Mouse (Mus musculus) lung, embryonic 14.5 days (tissue): ENCODE results near the gene Itgbl1. TPM values are rescaled to one million over a fixed set of nuclear protein-coding genes. Genes with fewer than 3 reads are reported as not detected.

Experiments
- ATAC-seq: fragments of 200-750 bp; cut with Nextera tagmentation; 2 replicates; pipeline ENCODE4 v1.8.0; 2017; ENCODE audit warnings: mild to moderate bottlenecking, moderate TSS enrichment, moderate library complexity; ENCODE audit not compliant: insufficient read depth
- DNase-seq: peaks from one replicate; pipeline ENCODE4 v3.0.0-alpha.2; 2015
- H3K27ac ChIP-seq: fragments of 300-500 bp; sonication (generic); 2 replicates; pipeline ENCODE4 v1.5.1; 2014; ENCODE audit warnings: low read depth, mild to moderate bottlenecking, moderate library complexity
- H3K27me3 ChIP-seq: fragments of 300-500 bp; sonication (generic); 2 replicates; pipeline ENCODE4 v1.6.1; 2014; ENCODE audit warnings: low read length, control low read depth; ENCODE audit not compliant: insufficient read depth
- H3K36me3 ChIP-seq: fragments of 300-500 bp; sonication (generic); 2 replicates; pipeline ENCODE4 v1.6.1; 2014; ENCODE audit warnings: control low read depth; ENCODE audit not compliant: insufficient read depth
- H3K4me1 ChIP-seq: fragments of 300-500 bp; sonication (generic); 2 replicates; pipeline ENCODE4 v1.6.1; 2014; ENCODE audit warnings: antibody characterized with exemption, control low read depth; ENCODE audit not compliant: insufficient read depth
- H3K4me2 ChIP-seq: fragments of 300-500 bp; sonication (generic); 2 replicates; pipeline ENCODE4 v1.6.1; 2014; ENCODE audit warnings: mild to moderate bottlenecking
- H3K4me3 ChIP-seq: fragments of 300-500 bp; sonication (generic); 2 replicates; pipeline ENCODE4 v1.5.1; 2014; ENCODE audit warnings: low read depth, low read length
- H3K9ac ChIP-seq: fragments of 300-500 bp; sonication (generic); 2 replicates; pipeline ENCODE4 v1.6.1; 2014
- H3K9me3 ChIP-seq: fragments of 300-500 bp; sonication (generic); 2 replicates; pipeline ENCODE4 v1.6.1; 2016; ENCODE audit warnings: low read depth, low read length, control low read depth
- CTCF ChIP-seq: IDR thresholded peaks from 2 replicates; pipeline ENCODE4 v1.5.1; 2016; ENCODE audit warnings: antibody characterized with exemption, low read depth
- WGBS: fragments of 180-500 bp; shearing (Covaris S2); extraction: QIAGEN DNeasy Blood & Tissue Kit; methylation state at CpG from one replicate; pipeline ENCODE4 v1.1.7; 2014; 5-methylcytosine and 5-hydroxymethylcytosine counted together
- polyA plus RNA-seq: library from polyadenylated mRNA; unstranded; fragments of >200 nt; fragmentation: Nextera tagmentation; extraction: Ambion mirVana; gene quantifications from 2 replicates; pipeline ENCODE4 v1.2.1, GENCODE M21; 2014

Itgbl1 gene
- 0.04 and 0.11 TPM in 2 replicates for polyA plus RNA-seq

- H3K9me3 ChIP-seq = no peaks in the 10 kb centered on the region
- 22% methylated on average over 7 of the region's 7 CpGs for WGBS
- H3K9ac ChIP-seq = no peak within 1 kb of the TSS
- TF ChIP-seq CTCF = no peak
- no peak within 1 kb of the TSS for H3K27ac ChIP-seq
- peaks cover 6% of the 10 kb centered on the region for H3K4me1 ChIP-seq
- H3K36me3 ChIP-seq = no peaks in the 10 kb centered on the region
- no peaks in the 10 kb centered on the region for H3K27me3 ChIP-seq
- ATAC-seq (no peak), DNase-seq (no peak)
- no peak within 1 kb of the TSS for H3K4me3 ChIP-seq
- no peak within 1 kb of the TSS for H3K4me2 ChIP-seq
These were observed at the start of gene Itgbl1 for GRCm38 (mm10) chr14:123659921-123660385. Gene Itgbl1, plus strand, starts transcription at chr14:123659971.

DNA sequence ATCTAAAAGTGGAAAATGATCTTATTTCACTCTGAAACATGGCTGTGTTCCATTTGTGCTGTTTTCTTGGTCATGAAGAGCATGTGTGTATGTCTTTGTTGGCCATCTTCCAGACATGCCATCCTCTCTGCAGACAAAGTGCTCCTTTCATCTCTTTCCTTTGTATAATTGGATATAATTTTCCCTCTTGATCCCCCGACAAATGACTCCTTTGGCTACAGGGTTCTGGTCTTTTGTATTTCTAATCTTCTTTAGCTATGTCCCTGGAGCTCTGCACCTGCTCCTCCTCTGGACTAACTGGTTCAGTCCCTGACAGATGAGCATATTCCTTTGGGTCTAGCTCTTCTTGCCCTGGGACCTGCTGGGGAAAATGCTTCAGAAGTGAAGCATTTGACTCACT, 36.8 kb upstream of the Itgbl1 start:
- no peak for ATAC-seq
- 38% methylated on average over 1 of the region's 1 CpGs for WGBS
- H3K36me3 ChIP-seq = no peaks in the 10 kb centered on the region
- no peak overlapping the region for H3K4me3 ChIP-seq
- TF ChIP-seq CTCF = no peak
- no peaks in the 10 kb centered on the region for H3K9me3 ChIP-seq
- H3K27ac ChIP-seq = no peak overlapping the region
- no peak for DNase-seq
- H3K9ac ChIP-seq = no peak overlapping the region
- no peaks in the 10 kb centered on the region for H3K4me1 ChIP-seq
- peaks cover 10% of the 10 kb centered on the region for H3K27me3 ChIP-seq
- no peak overlapping the region for H3K4me2 ChIP-seq

GRCm38 (mm10) chr14:123626501-123627179, 33.1 kb upstream of the Itgbl1 start, which contains the start of gene Nalcn:
Gene Nalcn, minus strand, starts transcription at chr14:123627144.
- H3K27ac ChIP-seq = no peak within 1 kb of the TSS
- H3K9ac ChIP-seq = peak within 1 kb of the TSS; percentile 36; the same call in 1 of the 2 replicates
- H3K4me3 ChIP-seq = peak within 1 kb of the TSS; percentile 40
- peaks cover 10% of the 10 kb centered on the region for H3K27me3 ChIP-seq
- H3K4me2 ChIP-seq = peak within 1 kb of the TSS; percentile 68
- H3K36me3 ChIP-seq = no peaks in the 10 kb centered on the region
- peak; percentile 17 for DNase-seq
- 1% methylated on average over 47 of the region's 47 CpGs for WGBS
- ATAC-seq = peak; percentile 86
- H3K9me3 ChIP-seq = no peaks in the 10 kb centered on the region
- no peaks in the 10 kb centered on the region for H3K4me1 ChIP-seq
- TF ChIP-seq CTCF = no peak

GRCm38 (mm10) chr14:123627180-123627562, 32.6 kb upstream of the Itgbl1 start:
- Histone ChIP-seq H3K9me3 (no peaks in the 10 kb centered on the region), H3K27me3 (peaks cover 10% of the 10 kb centered on the region), H3K36me3 (no peaks in the 10 kb centered on the region), H3K4me3 (peak overlapping the region; percentile 40), H3K4me2 (peak overlapping the region; percentile 68), H3K27ac (no peak overlapping the region), H3K9ac (no peak overlapping the region), H3K4me1 (no peaks in the 10 kb centered on the region)
- 46% methylated on average over 3 of the region's 3 CpGs for WGBS
- no peak for TF ChIP-seq CTCF
- no peak for ATAC-seq
- no peak for DNase-seq

DNA sequence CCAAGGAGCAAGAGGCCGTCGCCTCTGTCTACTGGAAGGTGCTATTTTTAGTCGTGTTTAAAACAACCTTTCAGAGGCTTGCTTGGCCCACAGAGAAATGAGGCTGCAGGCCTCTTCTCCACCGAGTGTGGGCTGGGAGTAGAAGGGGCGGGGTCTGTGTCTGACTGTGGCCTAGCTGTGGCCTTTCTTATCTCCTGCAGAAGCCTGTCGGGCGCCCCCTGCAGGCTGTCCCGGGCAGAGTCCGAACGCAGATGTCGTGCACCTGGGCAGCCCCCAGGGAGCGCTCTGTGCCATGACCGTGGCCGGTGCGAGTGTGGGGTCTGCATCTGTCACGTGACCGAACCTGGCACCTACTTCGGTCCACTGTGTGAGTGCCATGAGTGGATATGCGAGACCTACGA, 1.3 kb downstream of the Itgbl1 start:
- H3K36me3 ChIP-seq = no peaks in the 10 kb centered on the region
- H3K9me3 ChIP-seq = no peaks in the 10 kb centered on the region
- DNase-seq = peak; percentile 65
- peak; percentile 53; the same call in 1 of the 2 replicates for TF ChIP-seq CTCF
- peaks cover 6% of the 10 kb centered on the region for H3K4me1 ChIP-seq
- WGBS = 17% methylated on average over 20 of the region's 20 CpGs
- H3K9ac ChIP-seq = no peak overlapping the region
- H3K27ac ChIP-seq = no peak overlapping the region
- no peak overlapping the region for H3K4me3 ChIP-seq
- no peaks in the 10 kb centered on the region for H3K27me3 ChIP-seq
- H3K4me2 ChIP-seq = peak overlapping the region; percentile 33
- ATAC-seq = peak; percentile 97

DNA sequence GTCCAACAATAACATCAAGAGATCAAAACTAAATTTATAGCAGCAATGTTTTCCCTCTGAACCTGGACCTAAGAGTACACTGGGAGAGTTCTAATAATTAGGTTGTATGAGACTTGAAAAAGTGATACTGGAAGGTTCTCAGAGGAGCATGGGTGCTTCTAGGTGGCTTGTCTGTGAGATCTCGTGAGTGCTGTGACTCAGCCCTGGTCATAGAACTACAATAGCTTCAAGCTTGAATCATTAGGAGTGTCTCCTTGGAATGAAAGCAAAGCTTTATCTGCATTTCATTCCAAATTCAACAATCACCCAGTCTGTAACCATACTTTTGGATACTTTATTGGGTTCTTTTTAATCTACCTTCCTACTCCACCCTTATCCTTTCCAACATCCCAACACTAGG, 2.6 kb downstream of the Itgbl1 start:
- Histone ChIP-seq H3K27ac (no peak overlapping the region), H3K9me3 (no peaks in the 10 kb centered on the region), H3K4me1 (peaks cover 6% of the 10 kb centered on the region), H3K36me3 (no peaks in the 10 kb centered on the region), H3K27me3 (no peaks in the 10 kb centered on the region), H3K4me3 (no peak overlapping the region), H3K9ac (no peak overlapping the region), H3K4me2 (no peak overlapping the region)
- ATAC-seq = no peak
- DNase-seq = no peak
- 76% methylated on average over 1 of the region's 1 CpGs for WGBS
- no peak for TF ChIP-seq CTCF

DNA sequence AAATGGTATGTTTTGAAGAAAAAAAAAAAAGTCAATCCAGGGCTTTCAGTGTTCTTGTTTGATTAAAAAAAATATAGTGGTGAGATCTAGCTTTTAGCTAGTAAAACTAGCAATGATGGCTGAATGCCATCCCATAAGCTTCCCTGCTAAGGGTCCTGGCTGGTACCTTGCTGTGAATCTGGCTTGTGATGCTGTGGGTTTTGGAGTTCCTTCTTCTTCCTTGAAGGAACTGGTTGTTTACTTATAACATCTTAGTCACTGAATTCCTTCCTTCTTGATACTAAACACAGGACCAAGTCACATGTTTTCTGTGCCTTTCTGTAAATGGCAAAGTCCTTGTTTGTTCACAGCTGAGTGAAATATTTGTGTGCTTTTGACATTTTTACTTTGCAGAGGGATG, 3.4 kb downstream of the Itgbl1 start:
- DNase-seq (no peak), ATAC-seq (no peak)
- H3K4me1 ChIP-seq = peaks cover 6% of the 10 kb centered on the region
- no peak overlapping the region for H3K9ac ChIP-seq
- no peaks in the 10 kb centered on the region for H3K9me3 ChIP-seq
- no peaks in the 10 kb centered on the region for H3K36me3 ChIP-seq
- H3K4me3 ChIP-seq = no peak overlapping the region
- H3K27ac ChIP-seq = no peak overlapping the region
- no peak overlapping the region for H3K4me2 ChIP-seq
- no peaks in the 10 kb centered on the region for H3K27me3 ChIP-seq
- TF ChIP-seq CTCF = no peak
